Mouse (Mus musculus): Measurements from ENCODE around the gene Dnah8.

DNA sequence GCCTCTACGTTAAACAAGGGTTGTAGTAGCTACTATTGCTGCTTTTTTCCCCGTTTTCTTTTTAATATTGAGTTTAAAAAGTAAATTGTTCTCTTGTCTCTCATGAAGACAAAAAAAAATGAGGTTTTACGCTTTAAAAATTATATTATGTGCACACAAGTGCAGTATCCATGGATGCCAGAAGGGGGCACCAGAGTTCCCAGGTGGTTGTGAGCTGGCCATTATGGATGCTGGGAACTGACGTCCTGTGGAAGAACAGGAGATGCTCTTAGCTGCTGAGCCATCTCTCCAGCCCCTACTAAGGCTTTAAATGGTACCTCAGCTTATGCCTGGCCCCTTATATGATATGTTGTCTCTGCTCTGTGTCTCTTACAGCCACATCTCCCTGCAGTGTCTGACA lies 103.6 kb downstream of the Dnah8 start:
- no peak for TF ChIP-seq CTCF (IDR thresholded peaks at IDR 0.05; ENCODE audit: insufficient read depth, low read depth, low read length)
- no peak for TF ChIP-seq POLR2A (IDR thresholded peaks at IDR 0.05; ENCODE audit: insufficient read depth, low read depth, low read length)
